Mouse (Mus musculus) kidney, embryonic 14.5 days (tissue): ENCODE results near the gene Rbfox2. TPM values are rescaled to one million over a fixed set of nuclear protein-coding genes. Genes with fewer than 3 reads are reported as not detected.

Experiments used
- ATAC-seq: fragments of 200-750 bp; cut with Nextera tagmentation; 2 replicates; pipeline ENCODE4 v1.8.0; 2017; ENCODE audit warnings: moderate number of reproducible peaks, mild to moderate bottlenecking, moderate TSS enrichment, moderate library complexity; ENCODE audit not compliant: low FRiP score, low TSS enrichment
- H3K27ac ChIP-seq: fragments of 300-500 bp; sonication (generic); 2 replicates; pipeline ENCODE4 v1.5.1; 2014; ENCODE audit warnings: low read depth, mild to moderate bottlenecking, low read length, moderate library complexity, mixed read lengths
- H3K27me3 ChIP-seq: fragments of 300-500 bp; sonication (generic); 2 replicates; pipeline ENCODE4 v1.6.1; 2014; ENCODE audit warnings: mild to moderate bottlenecking, low read length; ENCODE audit not compliant: control insufficient read depth, insufficient read depth
- H3K36me3 ChIP-seq: fragments of 300-500 bp; sonication (generic); 2 replicates; pipeline ENCODE4 v1.6.1; 2014; ENCODE audit warnings: low read length, mixed read lengths; ENCODE audit not compliant: control insufficient read depth, insufficient read depth
- H3K4me1 ChIP-seq: fragments of 300-500 bp; sonication (generic); 2 replicates; pipeline ENCODE4 v1.6.1; 2014; ENCODE audit warnings: low read length, mixed read lengths; ENCODE audit not compliant: control insufficient read depth, insufficient read depth
- H3K4me2 ChIP-seq: fragments of 300-500 bp; sonication (generic); replicated peaks from 2 replicates; pipeline ENCODE4 v1.6.1; 2014; ENCODE audit warnings: low read depth, mild to moderate bottlenecking, low read length
- H3K4me3 ChIP-seq: fragments of 300-500 bp; sonication (generic); 2 replicates; pipeline ENCODE4 v1.5.1; 2014; ENCODE audit warnings: mild to moderate bottlenecking, low read length
- H3K9ac ChIP-seq: fragments of 300-500 bp; sonication (generic); 2 replicates; pipeline ENCODE4 v1.6.1; 2014; ENCODE audit warnings: low read depth, mild to moderate bottlenecking, low read length, moderate library complexity
- H3K9me3 ChIP-seq: fragments of 300-500 bp; sonication (generic); 2 replicates; pipeline ENCODE4 v1.6.1; 2016; ENCODE audit warnings: low read length; ENCODE audit not compliant: control insufficient read depth
- WGBS: fragments of 180-500 bp; shearing (Covaris S2); extraction: QIAGEN DNeasy Blood & Tissue Kit; methylation state at CpG from one replicate; pipeline ENCODE4 v1.1.7; 2014; 5-methylcytosine and 5-hydroxymethylcytosine counted together
- polyA plus RNA-seq: library from polyadenylated mRNA; unstranded; fragments of >200 nt; fragmentation: Nextera tagmentation; extraction: Ambion mirVana; gene quantifications from 2 replicates; pipeline ENCODE4 v1.2.1, GENCODE M21; 2014

Rbfox2 gene
- polyA plus RNA-seq, 1 experiment from 2014 or later: 64.6 TPM

- no peak; the same call in 1 of the 2 replicates for ATAC-seq
Measured at GRCm38 (mm10) chr15:77220137-77220536, 86.7 kb downstream of the Rbfox2 start.

GRCm38 (mm10) chr15:77219571-77219970, 87.2 kb downstream of the Rbfox2 start:
- 21% methylated on average over 1 of the region's 1 CpGs for WGBS
- Histone ChIP-seq H3K27ac (no peak overlapping the region), H3K4me2 (no peak overlapping the region), H3K9ac (no peak overlapping the region), H3K27me3 (no peaks in the 10 kb centered on the region), H3K4me1 (peaks cover 18% of the 10 kb centered on the region), H3K36me3 (no peaks in the 10 kb centered on the region), H3K9me3 (no peaks in the 10 kb centered on the region), H3K4me3 (no peak overlapping the region)
- ATAC-seq: no peak

More at GRCm38 (mm10) chr15:77220137-77220536, 86.7 kb downstream of the Rbfox2 start:
- Histone ChIP-seq H3K9me3 (no peaks in the 10 kb centered on the region), H3K4me2 (no peak overlapping the region), H3K4me3 (no peak overlapping the region), H3K4me1 (peaks cover 17% of the 10 kb centered on the region), H3K9ac (no peak overlapping the region), H3K27ac (peak overlapping the region; percentile 30; the same call in 1 of the 2 replicates), H3K27me3 (no peaks in the 10 kb centered on the region), H3K36me3 (no peaks in the 10 kb centered on the region)

GRCm38 (mm10) chr15:77218007-77218406, 88.8 kb downstream of the Rbfox2 start:
- Histone ChIP-seq H3K27ac (no peak overlapping the region), H3K4me1 (peaks cover 34% of the 10 kb centered on the region), H3K9me3 (no peaks in the 10 kb centered on the region), H3K4me2 (no peak overlapping the region), H3K9ac (no peak overlapping the region), H3K36me3 (no peaks in the 10 kb centered on the region), H3K27me3 (no peaks in the 10 kb centered on the region), H3K4me3 (no peak overlapping the region)
- no peak for ATAC-seq
- 91% methylated on average over 3 of the region's 3 CpGs for WGBS

- Histone ChIP-seq H3K27me3 (no peaks in the 10 kb centered on the region), H3K9me3 (no peaks in the 10 kb centered on the region), H3K9ac (no peak overlapping the region), H3K4me1 (peaks cover 37% of the 10 kb centered on the region), H3K36me3 (no peaks in the 10 kb centered on the region), H3K4me3 (no peak overlapping the region), H3K27ac (no peak overlapping the region), H3K4me2 (no peak overlapping the region)
- no peak for ATAC-seq
- 30% methylated on average over 1 of the region's 1 CpGs for WGBS
Measured at GRCm38 (mm10) chr15:77217523-77217922, 89.3 kb downstream of the Rbfox2 start.

- Histone ChIP-seq H3K4me1 (peaks cover 37% of the 10 kb centered on the region), H3K9me3 (no peaks in the 10 kb centered on the region), H3K27me3 (no peaks in the 10 kb centered on the region), H3K4me3 (no peak overlapping the region), H3K27ac (no peak overlapping the region), H3K4me2 (no peak overlapping the region), H3K36me3 (no peaks in the 10 kb centered on the region), H3K9ac (no peak overlapping the region)
- ATAC-seq: no peak
- 62% methylated on average over 6 of the region's 6 CpGs for WGBS
Measured at GRCm38 (mm10) chr15:77216704-77217103, 90.1 kb downstream of the Rbfox2 start.

- Histone ChIP-seq H3K9me3 (no peaks in the 10 kb centered on the region), H3K4me1 (peaks cover 37% of the 10 kb centered on the region), H3K36me3 (no peaks in the 10 kb centered on the region), H3K27me3 (no peaks in the 10 kb centered on the region), H3K4me3 (no peak overlapping the region), H3K9ac (no peak overlapping the region), H3K4me2 (peak overlapping the region; percentile 16), H3K27ac (peak overlapping the region; percentile 81)
- ATAC-seq: peak; percentile 49
- 5% methylated on average over 5 of the region's 5 CpGs for WGBS
Measured at GRCm38 (mm10) chr15:77215178-77215800, 91.5 kb downstream of the Rbfox2 start.

- Histone ChIP-seq H3K9me3 (no peaks in the 10 kb centered on the region), H3K9ac (0 out of 2 replicates have a peak overlapping the region, but pooled peaks have one; percentile 18), H3K36me3 (no peaks in the 10 kb centered on the region), H3K27me3 (no peaks in the 10 kb centered on the region), H3K4me3 (no peak overlapping the region), H3K4me2 (peak overlapping the region; percentile 25; the same call in 1 of the 2 replicates), H3K4me1 (peaks cover 34% of the 10 kb centered on the region), H3K27ac (peak overlapping the region; percentile 81)
- 27% methylated on average over 8 of the region's 8 CpGs for WGBS
- peak; percentile 90 for ATAC-seq
Measured at GRCm38 (mm10) chr15:77214410-77215107, 92.2 kb downstream of the Rbfox2 start.

GRCm38 (mm10) chr15:77213829-77214228, 93.0 kb downstream of the Rbfox2 start:
- H3K27ac ChIP-seq: peak overlapping the region; percentile 81; the same call in 1 of the 2 replicates
- no peaks in the 10 kb centered on the region for H3K36me3 ChIP-seq
- H3K9ac ChIP-seq: 0 out of 2 replicates have a peak overlapping the region, but pooled peaks have one; percentile 18
- H3K4me2 ChIP-seq: no peak overlapping the region
- WGBS: 30% methylated on average over 5 of the region's 5 CpGs
- H3K4me3 ChIP-seq: no peak overlapping the region
- no peak for ATAC-seq
- no peaks in the 10 kb centered on the region for H3K9me3 ChIP-seq
- no peaks in the 10 kb centered on the region for H3K27me3 ChIP-seq
- H3K4me1 ChIP-seq: peaks cover 32% of the 10 kb centered on the region

GRCm38 (mm10) chr15:77212818-77213217, 94.0 kb downstream of the Rbfox2 start:
- no peak overlapping the region for H3K4me2 ChIP-seq
- H3K4me3 ChIP-seq: no peak overlapping the region
- H3K9me3 ChIP-seq: no peaks in the 10 kb centered on the region
- H3K27me3 ChIP-seq: no peaks in the 10 kb centered on the region
- H3K4me1 ChIP-seq: peaks cover 32% of the 10 kb centered on the region
- WGBS: 32% methylated on average over 7 of the region's 7 CpGs
- H3K9ac ChIP-seq: no peak overlapping the region; the same call in 1 of the 2 replicates
- H3K36me3 ChIP-seq: no peaks in the 10 kb centered on the region
- ATAC-seq: no peak
- H3K27ac ChIP-seq: no peak overlapping the region
